Mouse (Mus musculus) forebrain, postnatal 0 days (tissue): ENCODE results near the gene Slirp. TPM values are rescaled to one million over a fixed set of nuclear protein-coding genes. Genes with fewer than 3 reads are reported as not detected.
A peak's percentile ranks its signal among the peaks of the same experiment; 100 is the strongest.

ENCODE experiments used
- ATAC-seq: fragments of 200-750 bp; cut with Nextera tagmentation; 2 replicates; pipeline ENCODE4 v1.8.0; 2017; ENCODE audit warnings: mild to moderate bottlenecking, moderate library complexity
- DNase-seq: peaks from one replicate; pipeline ENCODE4 v3.0.0-alpha.2; 2015
- H3K27ac ChIP-seq: fragments of 300-500 bp; sonication (generic); 2 replicates; pipeline ENCODE4 v1.5.1; 2014; ENCODE audit warnings: low read depth, mild to moderate bottlenecking, antibody characterized with exemption, low read length, moderate library complexity, mixed read lengths
- H3K27me3 ChIP-seq: fragments of 300-500 bp; sonication (generic); 2 replicates; pipeline ENCODE4 v1.6.1; 2014; ENCODE audit warnings: mild to moderate bottlenecking, low read length, mixed read lengths; ENCODE audit not compliant: insufficient read depth
- H3K36me3 ChIP-seq: fragments of 300-500 bp; sonication (generic); 2 replicates; pipeline ENCODE4 v1.6.1; 2014; ENCODE audit warnings: mild to moderate bottlenecking, moderate library complexity; ENCODE audit not compliant: insufficient read depth
- H3K4me1 ChIP-seq: fragments of 300-500 bp; sonication (generic); 2 replicates; pipeline ENCODE4 v1.6.1; 2014; ENCODE audit warnings: antibody characterized with exemption; ENCODE audit not compliant: insufficient read depth
- H3K4me2 ChIP-seq: fragments of 300-500 bp; sonication (generic); 2 replicates; pipeline ENCODE4 v1.6.1; 2014; ENCODE audit warnings: low read depth, mild to moderate bottlenecking, moderate library complexity
- H3K4me3 ChIP-seq: fragments of 300-500 bp; sonication (generic); 2 replicates; pipeline ENCODE4 v1.5.1; 2014; ENCODE audit warnings: low read depth, low read length, mixed read lengths
- H3K9ac ChIP-seq: fragments of 300-500 bp; sonication (generic); 2 replicates; pipeline ENCODE4 v1.6.1; 2014; ENCODE audit warnings: mild to moderate bottlenecking
- H3K9me3 ChIP-seq: fragments of 300-500 bp; sonication (generic); 2 replicates; pipeline ENCODE4 v1.6.1; 2016; ENCODE audit warnings: low read length
- CTCF ChIP-seq: sonication (generic); IDR thresholded peaks from 2 replicates; pipeline ENCODE4 v1.5.1; 2016; ENCODE audit warnings: antibody characterized with exemption, control low read depth, low read depth
- WGBS: fragments of 180-500 bp; shearing (Covaris S2); extraction: QIAGEN DNeasy Blood & Tissue Kit; methylation state at CpG from one replicate; pipeline ENCODE4 v1.1.7; 2014; 5-methylcytosine and 5-hydroxymethylcytosine counted together
- polyA plus RNA-seq: library from polyadenylated mRNA; unstranded; fragments of >200 nt; fragmentation: Nextera tagmentation; extraction: Ambion mirVana; gene quantifications from 2 replicates; pipeline ENCODE4 v1.2.1, GENCODE M21; 2015
- total RNA-seq: library from RNA; depleted of rRNA; stranded (reverse); fragments of >200 nt; gene quantifications from 2 replicates; pipeline ENCODE4 v1.2.3, GENCODE M21; 2014

Slirp gene
- total and polyA plus RNA-seq, 2 experiments from 2014 or later, result 86.4 to 208 TPM

GRCm38 (mm10) chr12:87405721-87406120 is 38.0 kb upstream of the Slirp start:
- Histone ChIP-seq H3K4me3 (no peak overlapping the region), H3K36me3 (no peaks in the 10 kb centered on the region), H3K9me3 (no peaks in the 10 kb centered on the region), H3K4me2 (no peak overlapping the region), H3K9ac (no peak overlapping the region), H3K27me3 (no peaks in the 10 kb centered on the region), H3K4me1 (no peaks in the 10 kb centered on the region), H3K27ac (no peak overlapping the region)
- DNase-seq (no peak), ATAC-seq (no peak)
- WGBS, result 78% methylated on average over 3 of the region's 3 CpGs
- no peak for TF ChIP-seq CTCF

DNA sequence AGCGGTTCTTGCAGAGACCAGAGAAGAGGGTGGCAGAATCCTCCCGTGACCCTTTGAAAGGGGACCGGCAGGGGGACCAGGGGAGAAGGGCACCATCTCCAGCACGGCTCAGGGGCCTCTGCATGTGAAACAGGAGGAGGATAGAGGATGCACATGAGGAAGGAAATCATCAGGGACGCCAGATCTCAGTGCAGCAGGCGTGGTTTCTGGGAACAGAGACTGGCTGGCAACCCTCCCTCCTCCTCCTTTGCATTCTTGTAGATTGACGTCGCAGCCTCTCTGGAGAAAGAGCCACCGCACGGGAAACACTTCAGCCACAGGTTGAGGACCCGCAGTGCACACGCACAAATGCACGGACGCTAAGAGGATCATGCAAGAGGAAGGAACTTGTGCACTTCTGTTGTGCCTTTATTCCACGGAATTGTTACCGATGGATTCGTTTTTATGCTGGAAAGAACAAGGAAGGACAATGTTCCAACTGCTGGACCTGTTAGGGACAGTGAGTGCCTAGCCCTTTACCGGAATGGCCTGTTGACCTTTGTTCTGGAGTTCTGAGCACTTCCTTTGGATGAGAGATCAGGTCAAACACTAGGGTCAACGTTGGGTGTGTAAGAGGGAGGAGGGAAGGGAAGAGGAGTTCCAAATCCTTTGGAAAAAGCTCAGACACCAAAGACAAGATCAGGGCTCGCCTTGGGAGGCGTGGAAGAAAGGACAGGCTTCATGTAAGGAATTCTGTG is 35.7 kb upstream of the Slirp start:
- ATAC-seq (no peak), DNase-seq (no peak)
- TF ChIP-seq CTCF, result no peak
- no peaks in the 10 kb centered on the region for H3K27me3 ChIP-seq
- H3K9ac ChIP-seq, result no peak overlapping the region
- H3K4me1 ChIP-seq, result no peaks in the 10 kb centered on the region
- no peak overlapping the region for H3K4me3 ChIP-seq
- no peaks in the 10 kb centered on the region for H3K9me3 ChIP-seq
- H3K4me2 ChIP-seq, result no peak overlapping the region
- H3K36me3 ChIP-seq, result no peaks in the 10 kb centered on the region
- no peak overlapping the region for H3K27ac ChIP-seq
- 38% methylated on average over 21 of the region's 21 CpGs for WGBS

DNA sequence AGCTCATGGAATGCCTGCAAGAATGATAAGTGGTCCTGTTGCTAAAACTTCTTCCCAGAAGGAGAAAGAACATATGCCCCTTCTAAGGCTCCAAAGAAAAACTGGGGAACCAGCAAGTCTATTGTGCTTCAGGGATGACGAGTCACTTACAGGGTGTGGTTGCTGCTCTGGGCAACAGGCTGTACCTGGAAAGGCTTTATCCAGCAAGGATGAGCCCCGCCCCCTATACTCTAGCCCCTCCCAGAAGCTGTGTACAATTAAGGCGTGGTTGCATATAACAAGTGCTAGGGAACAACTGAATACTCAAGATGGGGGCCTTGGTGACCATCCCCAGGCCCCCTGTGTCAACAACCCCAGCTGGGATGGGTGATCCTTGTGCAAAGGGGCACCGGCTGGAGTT is 34.6 kb upstream of the Slirp start:
- Histone ChIP-seq H3K36me3 (no peaks in the 10 kb centered on the region), H3K27me3 (no peaks in the 10 kb centered on the region), H3K4me3 (no peak overlapping the region), H3K4me1 (no peaks in the 10 kb centered on the region), H3K4me2 (no peak overlapping the region), H3K9ac (no peak overlapping the region), H3K27ac (no peak overlapping the region), H3K9me3 (no peaks in the 10 kb centered on the region)
- no peak for TF ChIP-seq CTCF
- WGBS, result 88% methylated on average over 4 of the region's 4 CpGs
- no peak for DNase-seq
- ATAC-seq, result no peak

GRCm38 (mm10) chr12:87410999-87411398 is 32.7 kb upstream of the Slirp start:
- Histone ChIP-seq H3K27ac (no peak overlapping the region), H3K4me1 (no peaks in the 10 kb centered on the region), H3K9ac (no peak overlapping the region), H3K9me3 (no peaks in the 10 kb centered on the region), H3K36me3 (no peaks in the 10 kb centered on the region), H3K4me3 (no peak overlapping the region), H3K4me2 (no peak overlapping the region), H3K27me3 (no peaks in the 10 kb centered on the region)
- no peak for DNase-seq
- WGBS, result 51% methylated on average over 7 of the region's 7 CpGs
- no peak for ATAC-seq
- no peak for TF ChIP-seq CTCF

DNA sequence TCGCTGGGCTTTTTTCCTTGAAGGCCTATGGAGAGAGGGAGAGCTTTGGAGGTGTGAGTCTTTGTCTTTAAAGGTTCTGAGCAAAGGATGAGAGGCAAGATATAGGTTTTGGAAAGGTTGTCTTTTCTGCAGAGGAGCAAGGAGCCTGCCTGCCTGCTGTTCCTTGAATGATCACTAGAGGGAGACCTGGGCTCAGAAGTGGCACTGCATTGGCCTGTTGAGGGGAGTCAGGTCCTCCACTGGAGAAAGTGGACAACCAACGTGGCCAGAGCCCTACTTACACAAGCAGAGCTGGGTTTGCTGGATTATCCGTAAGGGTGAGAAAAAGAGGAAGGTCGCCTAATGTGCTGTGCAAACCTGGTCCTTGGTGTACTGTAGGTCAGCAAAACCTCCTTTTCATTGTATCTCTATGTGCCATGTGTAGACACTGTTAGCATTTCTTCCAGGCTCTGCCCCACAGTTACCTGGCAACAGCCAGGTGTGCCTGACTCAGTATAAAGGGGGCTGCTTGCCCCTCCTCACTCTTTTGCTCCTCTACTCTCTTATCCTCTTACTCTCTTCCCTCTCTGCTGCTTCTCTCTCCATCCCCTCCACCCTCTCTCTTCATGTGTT is 30.4 kb upstream of the Slirp start:
- Histone ChIP-seq H3K27ac (no peak overlapping the region), H3K9ac (no peak overlapping the region), H3K27me3 (no peaks in the 10 kb centered on the region), H3K36me3 (no peaks in the 10 kb centered on the region), H3K4me1 (no peaks in the 10 kb centered on the region), H3K4me2 (no peak overlapping the region), H3K9me3 (no peaks in the 10 kb centered on the region), H3K4me3 (no peak overlapping the region)
- DNase-seq (peak; percentile 76), ATAC-seq (peak; percentile 82)
- 33% methylated on average over 4 of the region's 4 CpGs for WGBS
- TF ChIP-seq CTCF, result peak; percentile 88

DNA sequence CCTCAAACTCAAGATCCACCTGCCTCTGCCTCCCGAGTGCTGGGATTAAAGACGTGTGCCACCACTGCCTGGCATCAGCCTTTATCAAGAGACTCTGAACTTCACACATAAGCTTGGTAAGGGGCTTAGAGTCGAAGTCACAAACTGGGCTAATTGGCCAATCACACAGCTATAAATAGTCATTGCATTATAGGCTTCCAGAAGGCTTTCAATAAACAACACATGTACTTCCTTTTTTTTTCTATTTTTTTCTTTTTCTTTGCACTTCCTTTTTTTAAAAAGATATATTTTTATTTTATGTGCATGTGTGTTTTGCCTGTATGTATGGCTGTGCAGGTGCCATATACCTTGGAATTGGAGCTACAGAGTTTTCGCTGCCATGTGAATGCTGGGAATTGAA is 28.3 kb upstream of the Slirp start:
- no peaks in the 10 kb centered on the region for H3K27me3 ChIP-seq
- H3K27ac ChIP-seq, result no peak overlapping the region
- H3K36me3 ChIP-seq, result no peaks in the 10 kb centered on the region
- H3K4me2 ChIP-seq, result no peak overlapping the region
- no peak overlapping the region for H3K9ac ChIP-seq
- no peak for TF ChIP-seq CTCF
- H3K9me3 ChIP-seq, result no peaks in the 10 kb centered on the region
- H3K4me3 ChIP-seq, result no peak overlapping the region
- peaks cover 6% of the 10 kb centered on the region for H3K4me1 ChIP-seq
- ATAC-seq (no peak), DNase-seq (no peak)
- 62% methylated on average over 4 of the region's 4 CpGs for WGBS

DNA sequence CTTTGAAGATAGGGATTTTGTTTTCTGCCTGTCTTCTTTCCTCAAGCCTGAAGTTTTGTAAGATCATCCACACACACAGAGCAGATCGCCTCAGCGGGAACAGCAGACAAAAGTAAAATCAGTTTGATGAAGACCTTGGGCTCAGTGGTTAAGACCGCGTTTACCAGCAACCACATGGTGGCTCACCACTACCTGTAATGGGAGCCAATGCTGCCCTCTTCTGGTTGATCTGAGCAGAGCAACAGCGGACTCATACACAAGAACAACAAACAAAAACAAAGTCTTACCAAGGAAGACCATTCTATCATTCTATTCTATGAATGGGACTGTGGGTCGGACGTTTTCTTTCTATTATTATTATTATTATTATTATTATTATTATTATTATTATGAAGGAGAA is 27.0 kb upstream of the Slirp start:
- no peak overlapping the region for H3K9ac ChIP-seq
- H3K4me1 ChIP-seq, result peaks cover 6% of the 10 kb centered on the region
- H3K27ac ChIP-seq, result no peak overlapping the region
- H3K4me3 ChIP-seq, result no peak overlapping the region
- H3K9me3 ChIP-seq, result no peaks in the 10 kb centered on the region
- no peaks in the 10 kb centered on the region for H3K27me3 ChIP-seq
- H3K4me2 ChIP-seq, result no peak overlapping the region
- peak; percentile 72 for TF ChIP-seq CTCF
- 40% methylated on average over 7 of the region's 7 CpGs for WGBS
- H3K36me3 ChIP-seq, result no peaks in the 10 kb centered on the region
- ATAC-seq (no peak), DNase-seq (peak; percentile 43)
